Mouse (Mus musculus) CH12.LX (cell line): ENCODE measurements around the gene Slc35b4. TPM values are rescaled to one million over a fixed set of nuclear protein-coding genes. Genes with fewer than 3 reads are reported as not detected.

ENCODE experiments used
- DNase-seq: peaks from one replicate; pipeline ENCODE4 v3.0.0-alpha.2; 2013; ENCODE audit errors: extremely low read depth
- H3K27ac ChIP-seq: 2 replicates; pipeline ENCODE4 v1.5.1; 2012; ENCODE audit warnings: low read depth, mild to moderate bottlenecking, control low read depth, moderate library complexity; ENCODE audit not compliant: insufficient read depth
- H3K27me3 ChIP-seq: replicated peaks from 2 replicates; pipeline ENCODE3; 2012; ENCODE audit warnings: inconsistent platforms
- H3K36me3 ChIP-seq, 2 experiments: replicated peaks in 1 of 2; 2 replicates each; pipeline versions ENCODE3 to v1.6.1; 2012; ENCODE audit warnings: inconsistent platforms in 1 of 2, low read length in 1 of 2, mild to moderate bottlenecking in 1 of 2, mixed read lengths in 1 of 2, moderate library complexity in 1 of 2; ENCODE audit not compliant: control insufficient read depth in 1 of 2, insufficient read depth in 1 of 2
- H3K4me1 ChIP-seq, 2 experiments: 2 replicates each; pipeline ENCODE4 v1.6.1; 2012; ENCODE audit warnings: inconsistent platforms in 1 of 2, moderate library complexity in 1 of 2; ENCODE audit not compliant: insufficient read depth in 2 of 2, control insufficient read depth in 1 of 2
- H3K4me2 ChIP-seq: 2 replicates; pipeline ENCODE4 v1.6.1; 2012; ENCODE audit warnings: low read depth, mild to moderate bottlenecking, control low read depth; ENCODE audit not compliant: poor library complexity, insufficient read depth, severe bottlenecking
- H3K4me3 ChIP-seq, 3 experiments: fragments of 150-350 bp in 1 of 3; sonication (generic) in 1 of 3; replicated peaks in 1 of 3; 2 replicates each; pipeline versions ENCODE3 to v1.5.1; 2011 to 2012; ENCODE audit warnings: low read depth in 2 of 3, low read length in 2 of 3, mild to moderate bottlenecking in 2 of 3, moderate library complexity in 2 of 3, control low read depth in 1 of 3, improper control_type of control experiment in 1 of 3, inconsistent platforms in 1 of 3, mixed read lengths in 1 of 3; ENCODE audit not compliant: poor library complexity in 1 of 3
- H3K79me2 ChIP-seq: replicated peaks from 2 replicates; pipeline ENCODE4 v1.6.1; 2012; ENCODE audit warnings: mild to moderate bottlenecking, moderate library complexity; ENCODE audit not compliant: control insufficient read depth, poor library complexity, insufficient read depth, severe bottlenecking; ENCODE audit errors: extremely low read depth
- H3K9ac ChIP-seq: 2 replicates; pipeline ENCODE4 v1.6.1; 2012; ENCODE audit warnings: low read depth, mild to moderate bottlenecking, control low read depth, moderate library complexity; ENCODE audit not compliant: insufficient read depth
- H3K9me3 ChIP-seq: replicated peaks from 2 replicates; pipeline ENCODE3; 2012; ENCODE audit warnings: low read length, inconsistent platforms, mixed read lengths
- BHLHE40 ChIP-seq: IDR thresholded peaks from 2 replicates; pipeline ENCODE4 v1.6.1; 2011; ENCODE audit warnings: mild to moderate bottlenecking, low read depth, low read length, improper control_type of control experiment
- CHD2 ChIP-seq: IDR thresholded peaks from 2 replicates; pipeline ENCODE4 v1.6.1; 2011; ENCODE audit warnings: low read length, improper control_type of control experiment
- HCFC1 ChIP-seq: IDR thresholded peaks from 2 replicates; pipeline ENCODE4 v1.6.1; 2012; ENCODE audit warnings: low read depth, mild to moderate bottlenecking, inconsistent platforms, low read length, improper control_type of control experiment
- JUN ChIP-seq: IDR thresholded peaks from 2 replicates; pipeline ENCODE4 v1.6.1; 2011; ENCODE audit warnings: low read depth, mild to moderate bottlenecking, low read length, improper control_type of control experiment, moderate library complexity; ENCODE audit not compliant: insufficient read depth
- MEF2A ChIP-seq: IDR thresholded peaks from 2 replicates; pipeline ENCODE4 v1.6.1; 2014; ENCODE audit warnings: low read depth, mild to moderate bottlenecking, inconsistent platforms, low read length, improper control_type of control experiment, borderline replicate concordance
- MXI1 ChIP-seq: IDR thresholded peaks from 2 replicates; pipeline ENCODE4 v1.6.1; 2011; ENCODE audit warnings: mild to moderate bottlenecking, low read depth, low read length, improper control_type of control experiment
- RAD21 ChIP-seq: IDR thresholded peaks from 2 replicates; pipeline ENCODE4 v1.6.1; 2011; ENCODE audit warnings: low read depth, mild to moderate bottlenecking, low read length, improper control_type of control experiment, moderate library complexity
- RCOR1 ChIP-seq: conservative IDR thresholded peaks from 2 replicates; pipeline ENCODE4 v1.6.1; 2012; ENCODE audit warnings: low read depth, mild to moderate bottlenecking, inconsistent platforms, low read length, improper control_type of control experiment
- TBP ChIP-seq: conservative IDR thresholded peaks from 2 replicates; pipeline ENCODE4 v1.6.1; 2011; ENCODE audit warnings: low read depth, low read length, improper control_type of control experiment
- USF2 ChIP-seq: conservative IDR thresholded peaks from 2 replicates; pipeline ENCODE4 v1.6.1; 2011; ENCODE audit warnings: low read depth, low read length, improper control_type of control experiment
- ZMIZ1 ChIP-seq: IDR thresholded peaks from 2 replicates; pipeline ENCODE4 v1.6.1; 2012; ENCODE audit warnings: low read depth, mild to moderate bottlenecking, inconsistent platforms, low read length, improper control_type of control experiment
- ZNF384 ChIP-seq: IDR thresholded peaks from 2 replicates; pipeline ENCODE4 v1.6.1; 2012; ENCODE audit warnings: low read depth, low read length, improper control_type of control experiment, inconsistent platforms
- dilution Hi-C: fragments of 300-500 bp; cut with MboI; formaldehyde crosslinking; loops from 2 replicates; pipeline ENCODE4 v1.14.3; 2020; ENCODE audit warnings: low sequenced_read_pairs; ENCODE audit not compliant: extremely low pct_unique_long_range_greater_than_20kb, extremely low pct_ligation_motif_present
- in situ Hi-C: fragments of 300-500 bp; cut with MboI; formaldehyde crosslinking; loops from 3 replicates; pipeline ENCODE4 v1.14.3; 2019; ENCODE audit warnings: low sequenced_read_pairs, low pct_ligation_motif_present, low pct_unique_long_range_greater_than_20kb, mixed read lengths
- polyA plus RNA-seq: library from polyadenylated mRNA; unstranded; fragments of >175 nt; gene quantifications from 2 replicates; pipeline ENCODE4 v1.2.1, GENCODE M21; 2012; ENCODE audit warnings: low read depth; ENCODE audit not compliant: insufficient read length
- total RNA-seq, 2 experiments: library from RNA; depleted of rRNA; stranded (reverse); fragments of 300-350 nt in 1 of 2; fragments of >200 nt in 1 of 2; gene quantifications; 2 replicates each; pipeline ENCODE4 v1.2.3; 2012 to 2014

Gene Slc35b4
- total and polyA plus RNA-seq, 3 experiments: 16.9 to 34.8 (median 19.8) TPM

- no peaks in the 10 kb centered on the region for H3K27me3 ChIP-seq
- H3K36me3 ChIP-seq: no peaks in the 10 kb centered on the region
- H3K9ac ChIP-seq: no peak overlapping the region
- no peaks in the 10 kb centered on the region for H3K79me2 ChIP-seq
- DNase-seq: no peak
- in situ Hi-C loops (no loop called here), dilution Hi-C loops (no loop called here)
- 0 out of 4 replicates have a peak, but pooled peaks cover 0 to 5% of the 10 kb centered on the region in 2 experiments for H3K4me1 ChIP-seq
- H3K9me3 ChIP-seq: no peaks in the 10 kb centered on the region
- no peak overlapping the region for H3K4me3 ChIP-seq
- no peak for TF ChIP-seq MXI1
- TF ChIP-seq TBP: no peak
- no peak for TF ChIP-seq MEF2A
- TF ChIP-seq CHD2: no peak
- no peak for TF ChIP-seq JUN
- no peak for TF ChIP-seq BHLHE40
- no peak for TF ChIP-seq ZMIZ1
- TF ChIP-seq RCOR1: no peak
- no peak for TF ChIP-seq ZNF384
- TF ChIP-seq HCFC1: no peak
- TF ChIP-seq USF2: no peak
- no peak for TF ChIP-seq RAD21
- no peak overlapping the region for H3K4me2 ChIP-seq
- no peak overlapping the region for H3K27ac ChIP-seq
These were observed 66.3 kb downstream of the Slc35b4 start for GRCm38 (mm10) chr6:34110571-34110970.

Other genes starting within 250 kb of the Slc35b4 start
- 0.76 and 0.85 TPM in 2 replicates for gene Lrguk, start 147.7 kb downstream of the Slc35b4 start, total RNA-seq (2012; rRNA removed)
- 0.49 and 1.1 TPM in 2 replicates for gene Lrguk, start 147.7 kb downstream of the Slc35b4 start, total RNA-seq (2014; rRNA removed)
- 1.4 and 1.6 TPM in 2 replicates for gene Lrguk, start 147.7 kb downstream of the Slc35b4 start, polyA plus RNA-seq
- gene Akr1b3, start 140.4 kb upstream of the Slc35b4 start, total RNA-seq (2012; rRNA removed): 313 and 382 TPM in 2 replicates
- gene Akr1b3, start 140.4 kb upstream of the Slc35b4 start, total RNA-seq (2014; rRNA removed): 257 and 264 TPM in 2 replicates
- gene Akr1b3, start 140.4 kb upstream of the Slc35b4 start, polyA plus RNA-seq: 344 and 359 TPM in 2 replicates
- gene Akr1b8, start 177.0 kb upstream of the Slc35b4 start, total RNA-seq (2012; rRNA removed): 0.13 and 0.21 TPM in 2 replicates
- gene Akr1b8, start 177.0 kb upstream of the Slc35b4 start, total RNA-seq (2014; rRNA removed): not detected in 2 replicates
- not detected in 2 replicates for gene Akr1b8, start 177.0 kb upstream of the Slc35b4 start, polyA plus RNA-seq
- 20.3 and 20.7 TPM in 2 replicates for gene Akr1b10, start 207.1 kb upstream of the Slc35b4 start, total RNA-seq (2012; rRNA removed)
- gene Akr1b10, start 207.1 kb upstream of the Slc35b4 start, total RNA-seq (2014; rRNA removed): 29.6 and 34.0 TPM in 2 replicates
- 29.3 and 34.7 TPM in 2 replicates for gene Akr1b10, start 207.1 kb upstream of the Slc35b4 start, polyA plus RNA-seq
- gene Akr1b7, start 235.2 kb upstream of the Slc35b4 start, total RNA-seq (2012; rRNA removed): 0.08 TPM in 2 replicates
- gene Akr1b7, start 235.2 kb upstream of the Slc35b4 start, total RNA-seq (2014; rRNA removed): not detected in 2 replicates
- gene Akr1b7, start 235.2 kb upstream of the Slc35b4 start, polyA plus RNA-seq: not detected in 2 replicates